Mouse (Mus musculus): ENCODE results near the gene Kcna7. TPM values are rescaled to one million over a fixed set of nuclear protein-coding genes. Genes with fewer than 3 reads are reported as not detected.
A peak's percentile ranks its signal among the peaks of the same experiment; 100 is the strongest.
"Not testable (repeated sequence)": the region's sequence is repeated elsewhere in the genome, so short reads cannot be mapped to it uniquely, and the experiment has no call there.

Gene Kcna7
- polyA plus RNA-seq, 1 experiment from 2014 or later = 0.05 TPM

DNA sequence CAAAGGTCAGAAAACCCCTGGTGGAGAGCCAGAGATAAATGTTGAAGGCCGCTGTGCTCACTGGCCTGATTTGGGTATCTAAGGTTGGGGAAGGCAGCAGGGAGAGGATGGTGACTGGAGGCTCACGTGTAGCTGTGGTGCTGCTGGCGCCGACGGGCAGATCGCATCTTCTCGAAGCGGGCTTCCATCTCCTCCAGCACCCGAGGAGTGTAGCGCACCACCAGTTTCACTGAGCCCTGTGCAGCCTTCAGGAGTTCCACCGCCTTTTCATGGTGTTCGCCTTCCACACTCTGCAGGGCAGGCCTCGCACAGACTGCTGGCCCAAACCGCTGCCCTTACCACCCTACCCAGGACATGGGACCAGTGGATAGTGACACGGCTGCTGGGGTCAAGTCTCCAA lies 37.3 kb upstream of the Kcna7 start:
- Histone ChIP-seq H3K4me2 (peak overlapping the region; percentile 96), H3K9ac (peak overlapping the region; percentile 75), H3K9me3 (replicated peaks) (no peaks in the 10 kb centered on the region), H3K36me3 (peaks cover 16% of the 10 kb centered on the region), H3K4me1 (peaks cover 55% of the 10 kb centered on the region), H3K27ac (no peak overlapping the region), H3K27me3 (replicated peaks) (peaks cover 68% of the 10 kb centered on the region), H3K4me3 (peak overlapping the region; percentile 58)
- ATAC-seq = no peak
- WGBS (ENCODE audit: insufficient replicate concordance) = 77% methylated on average over 15 of the region's 15 CpGs

DNA sequence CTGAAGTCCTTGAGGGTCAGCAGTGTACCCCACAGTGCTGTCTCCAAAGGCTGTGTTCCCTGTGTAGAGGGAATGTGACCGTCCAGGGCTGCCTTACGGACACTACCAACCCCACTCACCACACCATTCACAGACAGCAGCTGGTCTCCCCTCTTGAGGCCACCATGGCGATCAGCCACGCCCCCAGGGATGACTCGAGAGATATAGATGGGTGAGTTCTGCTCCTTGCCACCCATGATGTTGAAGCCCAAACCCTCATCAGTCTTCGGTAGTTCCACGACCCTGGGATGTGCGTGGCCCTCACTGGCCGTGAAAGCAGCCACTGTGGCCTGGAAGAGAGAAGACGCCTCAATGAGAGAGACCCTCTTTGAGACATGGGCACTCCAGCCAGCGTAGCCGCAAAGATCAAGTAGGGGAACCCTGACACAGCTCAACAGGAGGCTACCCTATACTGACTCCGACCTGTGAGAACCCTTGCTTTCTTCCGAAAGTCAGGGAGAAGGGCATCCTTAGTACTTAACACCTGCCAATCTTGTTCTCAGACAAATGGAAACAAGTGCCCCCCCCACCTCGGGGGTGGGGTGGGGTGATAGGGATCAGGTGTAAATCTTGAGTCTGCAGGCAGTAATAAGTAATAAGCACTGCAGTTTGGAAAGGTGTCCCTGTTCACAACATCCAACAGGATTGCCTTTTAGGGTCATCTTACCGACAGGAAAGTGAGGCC lies 36.3 kb upstream of the Kcna7 start:
- Histone ChIP-seq H3K27ac (no peak overlapping the region), H3K4me1 (peaks cover 55% of the 10 kb centered on the region), H3K9ac (no peak overlapping the region), H3K27me3 (replicated peaks) (peaks cover 58% of the 10 kb centered on the region), H3K4me2 (no peak overlapping the region; the same call in 1 of the 2 replicates), H3K36me3 (peaks cover 26% of the 10 kb centered on the region), H3K9me3 (replicated peaks) (no peaks in the 10 kb centered on the region), H3K4me3 (no peak overlapping the region)
- no peak for ATAC-seq
- WGBS (ENCODE audit: insufficient replicate concordance) = 57% methylated on average over 16 of the region's 16 CpGs

DNA sequence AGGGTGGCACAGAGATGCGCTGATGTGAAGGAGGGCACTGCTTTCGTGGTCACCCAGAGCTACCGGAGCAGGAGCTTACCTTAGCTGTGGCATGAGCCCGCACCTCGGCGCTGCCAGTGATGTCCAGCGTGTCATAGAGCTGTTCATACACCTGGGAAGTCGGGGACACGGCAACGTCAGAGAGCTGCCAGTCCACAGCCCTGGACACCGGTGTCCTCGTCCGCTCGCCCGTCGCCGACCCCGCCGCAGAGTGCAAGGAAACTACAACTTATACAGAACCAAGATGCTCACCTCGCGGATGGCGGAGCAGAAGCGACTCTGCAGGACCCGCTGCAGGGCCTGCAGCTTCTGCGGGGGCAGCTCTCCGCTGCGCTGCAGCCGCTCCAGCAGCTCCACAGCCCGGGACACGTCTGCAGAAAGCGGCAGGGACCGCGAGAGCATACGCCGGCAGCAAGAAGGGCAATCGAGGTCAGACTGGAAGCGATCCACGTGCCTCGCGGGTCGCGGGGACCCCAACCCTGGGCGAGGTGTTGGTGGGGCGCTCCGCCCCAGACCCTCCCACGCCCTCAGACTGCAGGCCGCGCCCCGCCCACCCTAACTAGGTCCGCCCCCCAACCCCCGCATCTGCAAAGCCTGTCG lies 35.5 kb upstream of the Kcna7 start:
- Histone ChIP-seq H3K4me3 (peak overlapping the region; percentile 58), H3K9ac (peak overlapping the region; percentile 69), H3K4me2 (peak overlapping the region; percentile 96), H3K9me3 (replicated peaks) (no peaks in the 10 kb centered on the region), H3K27ac (no peak overlapping the region), H3K36me3 (peaks cover 33% of the 10 kb centered on the region), H3K27me3 (replicated peaks) (peaks cover 50% of the 10 kb centered on the region), H3K4me1 (peaks cover 55% of the 10 kb centered on the region)
- no peak for ATAC-seq
- WGBS (ENCODE audit: insufficient replicate concordance) = 10% methylated on average over 49 of the region's 52 CpGs

DNA sequence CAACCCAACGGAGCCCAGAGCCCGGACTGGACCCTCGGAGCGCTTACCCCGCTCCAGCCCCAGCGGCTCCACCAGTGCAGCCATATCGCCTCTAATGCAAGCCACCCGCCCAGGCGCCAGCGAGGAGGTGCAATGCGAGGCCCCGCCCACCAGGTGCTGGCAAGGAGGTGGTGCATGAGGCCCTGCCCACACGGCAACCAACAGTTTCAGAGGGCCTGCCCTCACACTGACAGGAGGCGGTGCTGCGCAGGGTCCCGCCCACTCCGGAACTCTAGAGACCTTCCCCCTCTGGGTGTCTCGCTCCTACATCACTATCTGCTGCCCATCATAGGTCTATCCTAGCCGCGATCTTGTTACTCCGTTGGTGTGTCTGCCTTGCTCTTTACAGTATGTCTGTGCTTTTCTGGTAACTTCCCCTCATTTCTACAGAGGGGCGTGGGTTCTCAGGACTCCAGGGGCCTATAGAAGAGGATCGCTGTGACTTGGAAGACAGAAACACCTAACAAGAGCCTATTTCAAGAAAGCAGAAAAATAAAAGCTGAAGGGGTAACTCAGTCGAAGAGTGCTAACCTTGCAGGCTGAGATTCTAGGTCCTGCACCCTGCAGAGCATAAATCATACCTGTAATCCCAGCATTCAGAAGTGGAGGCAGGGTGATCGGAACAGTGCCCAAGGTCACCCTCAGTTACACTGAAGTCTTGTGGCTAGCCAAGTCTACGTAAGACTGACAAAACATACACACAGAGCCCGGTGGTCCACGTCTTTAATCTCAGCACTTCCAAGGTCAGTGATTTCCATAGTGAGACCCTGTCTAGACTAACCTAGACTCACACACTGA lies 34.8 kb upstream of the Kcna7 start, which contains the start of gene Lin7b:
TSS of gene Lin7b (minus strand) at position 109 of the 837 bp plus-strand sequence.
- 0 out of 2 replicates have a peak within 1 kb of the TSS, but pooled peaks have one; percentile 4 for H3K27ac ChIP-seq
- H3K4me3 ChIP-seq = peak within 1 kb of the TSS; percentile 58
- peaks cover 39% of the 10 kb centered on the region for H3K36me3 ChIP-seq
- no peaks in the 10 kb centered on the region for H3K9me3 ChIP-seq (replicated peaks)
- H3K4me2 ChIP-seq = peak within 1 kb of the TSS; percentile 96
- WGBS (ENCODE audit: insufficient replicate concordance) = 8% methylated on average over 28 of the region's 28 CpGs
- H3K27me3 ChIP-seq (replicated peaks) = peaks cover 43% of the 10 kb centered on the region
- peak; percentile 79 for ATAC-seq
- peaks cover 55% of the 10 kb centered on the region for H3K4me1 ChIP-seq
- peak within 1 kb of the TSS; percentile 69 for H3K9ac ChIP-seq

DNA sequence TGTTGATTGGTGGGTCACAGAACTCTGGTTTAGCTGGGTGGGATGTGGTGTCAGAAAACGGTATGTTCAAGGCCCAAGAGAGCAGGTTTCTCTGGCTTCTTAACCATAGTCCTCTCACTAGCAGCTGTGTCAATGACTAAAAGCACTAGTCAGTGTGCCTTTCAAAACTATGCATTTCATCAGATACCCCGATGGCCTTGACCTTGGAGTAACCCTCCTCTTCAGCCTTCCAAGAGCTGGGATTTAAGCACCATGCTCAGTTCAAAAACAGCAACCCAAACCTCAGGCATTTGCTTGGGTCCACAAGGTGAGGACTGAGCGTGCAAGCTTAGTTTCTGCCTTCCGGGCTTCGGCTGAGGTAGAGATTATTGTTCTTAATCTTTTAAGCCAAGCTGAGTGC lies 33.1 kb upstream of the Kcna7 start:
- Histone ChIP-seq H3K36me3 (peaks cover 56% of the 10 kb centered on the region), H3K4me1 (peaks cover 42% of the 10 kb centered on the region), H3K9me3 (replicated peaks) (no peaks in the 10 kb centered on the region), H3K9ac (no peak overlapping the region), H3K27ac (no peak overlapping the region), H3K4me2 (no peak overlapping the region), H3K27me3 (replicated peaks) (peaks cover 31% of the 10 kb centered on the region), H3K4me3 (no peak overlapping the region)
- 78% methylated on average over 5 of the region's 5 CpGs for WGBS (ENCODE audit: insufficient replicate concordance)
- ATAC-seq = no peak

- no peak overlapping the region for H3K27ac ChIP-seq
- H3K36me3 ChIP-seq = peaks cover 78% of the 10 kb centered on the region
- H3K4me1 ChIP-seq = peaks cover 20% of the 10 kb centered on the region
- WGBS (ENCODE audit: insufficient replicate concordance) = 75% methylated on average over 8 of the region's 8 CpGs
- peaks cover 10% of the 10 kb centered on the region for H3K27me3 ChIP-seq (replicated peaks)
- H3K4me3 ChIP-seq = no peak overlapping the region
- no peak for ATAC-seq
- no peak overlapping the region for H3K4me2 ChIP-seq
- H3K9ac ChIP-seq = no peak overlapping the region
- no peaks in the 10 kb centered on the region for H3K9me3 ChIP-seq (replicated peaks)
Measured at GRCm38 (mm10) chr7:45374620-45375019, 30.8 kb upstream of the Kcna7 start.

DNA sequence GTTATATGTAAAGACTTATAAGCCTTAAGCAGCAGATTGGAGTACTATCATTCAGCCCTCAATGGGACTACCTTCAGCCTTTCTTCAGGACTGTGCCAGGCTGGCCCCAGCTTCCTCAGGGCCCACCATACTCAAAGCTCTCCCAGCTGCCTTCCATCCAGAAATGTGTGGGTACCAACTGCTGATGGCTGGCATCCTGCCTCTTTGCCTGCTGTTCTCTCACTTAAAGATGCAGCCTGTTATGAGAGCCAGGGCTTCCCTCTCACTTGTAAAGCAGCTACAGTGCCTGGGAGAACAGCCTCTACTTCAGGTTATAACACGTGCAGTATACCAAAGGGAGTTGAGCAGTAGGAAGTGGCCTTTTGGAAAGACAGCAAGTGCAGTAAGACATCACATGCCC lies 29.4 kb upstream of the Kcna7 start:
- Histone ChIP-seq H3K27ac (no peak overlapping the region), H3K36me3 (peaks cover 93% of the 10 kb centered on the region), H3K9ac (no peak overlapping the region), H3K27me3 (replicated peaks) (no peaks in the 10 kb centered on the region), H3K9me3 (replicated peaks) (no peaks in the 10 kb centered on the region), H3K4me2 (no peak overlapping the region), H3K4me1 (peaks cover 6% of the 10 kb centered on the region), H3K4me3 (no peak overlapping the region)
- ATAC-seq = no peak
- 78% methylated on average over 1 of the region's 1 CpGs for WGBS (ENCODE audit: insufficient replicate concordance)

GRCm38 (mm10) chr7:45386077-45386476 lies 19.4 kb upstream of the Kcna7 start:
- WGBS (ENCODE audit: insufficient replicate concordance) = 87% methylated on average over 3 of the region's 3 CpGs

DNA sequence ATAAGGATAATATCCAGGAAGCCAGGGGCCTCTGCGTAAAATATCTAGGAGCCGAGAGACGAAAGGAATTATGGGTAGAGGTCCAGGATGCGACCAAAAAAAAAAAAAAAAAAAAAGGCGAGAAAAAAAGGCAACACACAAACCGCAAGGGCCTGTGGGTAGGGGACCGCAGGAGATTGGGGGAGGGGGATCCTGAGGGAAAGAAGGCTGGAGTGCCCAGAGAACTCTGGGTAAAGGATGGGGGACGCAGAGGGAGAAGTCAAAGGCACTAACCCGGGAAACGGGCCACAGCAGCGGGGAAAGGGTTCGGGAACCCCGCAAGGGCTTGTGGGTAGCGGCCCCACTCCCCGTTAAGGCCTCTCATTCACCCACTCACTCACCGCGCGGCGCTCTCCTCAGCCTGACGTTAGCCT lies 10.3 kb upstream of the Kcna7 start:
- H3K36me3 ChIP-seq = peaks cover 43% of the 10 kb centered on the region
- peaks cover 37% of the 10 kb centered on the region for H3K4me1 ChIP-seq
- whole genome bisulfite sequencing (ENCODE audit: insufficient replicate concordance) = under 1% methylated on average over 19 of the region's 20 CpGs
- peak overlapping the region; percentile 90 for H3K4me3 ChIP-seq
- H3K4me2 ChIP-seq = peak overlapping the region; percentile 78
- peak overlapping the region; percentile 93 for H3K9ac ChIP-seq
- no peaks in the 10 kb centered on the region for H3K27me3 ChIP-seq (replicated peaks)
- H3K27ac ChIP-seq = peak overlapping the region; percentile 98
- ATAC-seq = peak; percentile 76
- H3K9me3 ChIP-seq (replicated peaks) = no peaks in the 10 kb centered on the region

More at GRCm38 (mm10) chr7:45386077-45386476, 19.4 kb upstream of the Kcna7 start:
- Histone ChIP-seq H3K27me3 (replicated peaks) (no peaks in the 10 kb centered on the region), H3K4me2 (no peak overlapping the region), H3K4me3 (no peak overlapping the region), H3K4me1 (no peaks in the 10 kb centered on the region), H3K9ac (no peak overlapping the region), H3K27ac (no peak overlapping the region), H3K9me3 (replicated peaks) (no peaks in the 10 kb centered on the region), H3K36me3 (peaks cover 99% of the 10 kb centered on the region)
- no peak for ATAC-seq

- peak; percentile 94 for ATAC-seq
- peaks cover 37% of the 10 kb centered on the region for H3K36me3 ChIP-seq
- no peaks in the 10 kb centered on the region for H3K27me3 ChIP-seq (replicated peaks)
- H3K4me2 ChIP-seq = peak within 1 kb of the TSS; percentile 78
- peaks cover 37% of the 10 kb centered on the region for H3K4me1 ChIP-seq
- H3K27ac ChIP-seq = peak within 1 kb of the TSS; percentile 98
- H3K9me3 ChIP-seq (replicated peaks) = no peaks in the 10 kb centered on the region
- peak within 1 kb of the TSS; percentile 93 for H3K9ac ChIP-seq
- peak within 1 kb of the TSS; percentile 90 for H3K4me3 ChIP-seq
- under 1% methylated on average over 60 of the region's 60 CpGs for WGBS (ENCODE audit: insufficient replicate concordance)
Measured at GRCm38 (mm10) chr7:45395578-45396336, 9.7 kb upstream of the Kcna7 start, which contains the start of gene Snrnp70. Gene Snrnp70, minus strand, starts transcription at chr7:45395742.

DNA sequence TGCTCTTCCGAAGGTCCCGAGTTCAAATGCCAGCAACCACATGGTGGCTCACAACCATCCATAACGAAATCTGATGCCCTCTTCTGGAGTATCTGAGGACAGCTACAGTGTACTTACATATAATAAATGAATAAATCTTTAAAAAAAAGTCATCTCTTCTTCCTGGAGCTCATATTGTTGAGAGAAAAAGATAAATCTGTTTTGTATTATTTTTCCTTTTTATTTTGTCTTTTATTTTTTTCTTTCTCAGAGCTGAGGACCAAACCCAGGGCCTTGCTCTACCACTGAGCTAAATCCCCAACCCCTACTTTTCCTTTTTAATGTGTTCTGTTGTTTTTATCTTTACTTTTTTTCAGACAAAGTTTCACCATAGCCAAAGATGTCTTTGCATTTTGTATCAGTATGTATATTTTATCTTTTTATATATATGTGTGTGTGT lies 9.1 kb upstream of the Kcna7 start:
- peak overlapping the region; percentile 70 for H3K9ac ChIP-seq
- peaks cover 31% of the 10 kb centered on the region for H3K36me3 ChIP-seq
- WGBS (ENCODE audit: insufficient replicate concordance) = 2% methylated on average over 3 of the region's 3 CpGs
- H3K4me3 ChIP-seq = peak overlapping the region; percentile 90
- H3K27ac ChIP-seq = peak overlapping the region; percentile 98
- H3K4me2 ChIP-seq = peak overlapping the region; percentile 78
- H3K27me3 ChIP-seq (replicated peaks); H3K9me3 ChIP-seq (replicated peaks): not testable (repeated sequence)
- peaks cover 37% of the 10 kb centered on the region for H3K4me1 ChIP-seq
- ATAC-seq = peak; percentile 30
